Mouse (Mus musculus) kidney, postnatal 36 days (tissue): ENCODE results near the gene Olfr910.

Experiments
- DNase-seq, 2 experiments: peaks; one replicate each; pipeline ENCODE4 v3.0.0; 2021 to 2022; ENCODE audit warnings: mixed read lengths in 2 of 2

Olfr910 gene

GRCm38 (mm10) chr9:38537549-38537948 is at the start of gene Olfr910:
Olfr910 (plus strand) TSS chr9:38537849.
- DNase-seq = no peak

GRCm38 (mm10) chr9:38495501-38495900 is 42.1 kb upstream of the Olfr910 start, which contains the start of gene Olfr907:
Olfr907 (plus strand) TSS chr9:38495801.
- no peak for DNase-seq

- DNase-seq = no peak
Measured at GRCm38 (mm10) chr9:38512353-38512752, 25.3 kb upstream of the Olfr910 start.

- DNase-seq = no peak
Measured at GRCm38 (mm10) chr9:38521280-38521679, 16.4 kb upstream of the Olfr910 start, which contains the start of gene Olfr911-ps1. Olfr911-ps1 (plus strand) TSS chr9:38521580.

- DNase-seq = no peak
Measured at GRCm38 (mm10) chr9:38579878-38580277, 42.2 kb downstream of the Olfr910 start, which contains the start of gene Olfr912. Olfr912 (plus strand) TSS chr9:38580178.
